16 mouse cellular contexts compared by ENCODE assay signal in the genomic region with DNA sequence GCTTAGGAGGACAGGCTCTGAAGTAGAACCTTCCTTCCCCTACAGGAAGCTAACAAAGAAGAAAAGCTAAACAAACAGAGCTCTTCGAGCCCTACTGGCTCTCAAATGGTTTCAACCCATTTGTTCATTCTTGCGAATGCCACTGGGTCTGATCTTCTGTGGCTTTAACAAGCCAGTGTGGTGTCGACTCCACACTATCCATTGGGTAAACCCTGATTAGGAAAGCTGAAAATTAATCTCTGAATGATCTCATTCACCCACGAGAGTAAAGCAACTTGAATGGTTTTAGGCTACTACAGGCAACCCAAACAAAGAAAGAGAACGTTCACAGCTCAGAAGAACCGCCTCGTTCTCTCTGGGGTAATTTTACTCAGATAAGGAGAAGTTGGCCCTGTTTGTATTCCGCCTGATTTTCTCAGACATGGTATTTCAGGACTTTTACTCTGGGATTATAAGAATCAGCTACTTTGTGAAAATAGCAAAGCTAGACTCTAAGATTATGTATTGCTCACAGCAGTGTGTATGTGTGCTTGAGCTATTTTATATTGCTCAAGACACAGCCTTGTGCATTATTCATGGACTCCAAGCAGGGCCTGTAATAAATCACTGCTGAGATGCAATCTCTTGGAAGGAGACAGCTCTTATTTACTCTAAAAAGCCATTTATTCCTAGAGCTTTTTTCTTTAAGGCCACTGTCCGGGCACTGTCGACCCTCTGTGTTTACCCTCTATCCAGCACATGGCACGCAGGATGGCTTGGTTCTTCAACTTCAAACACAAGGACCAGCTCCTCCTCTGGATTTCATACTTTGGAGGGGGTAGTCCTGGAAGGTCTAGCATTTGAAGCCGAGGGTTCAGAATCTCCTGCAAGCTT. TPM values are rescaled to one million over a fixed set of nuclear protein-coding genes. Genes with fewer than 3 reads are reported as not detected.
DNase-seq lines count a peak whose midpoint lies in the region; ATAC-seq and TF ChIP-seq lines count a peak whose summit lies in the region.
"Had no signal": no experiment of that assay in that cellular context is flagged by ENCODE, and none has a peak within 500 bp of the region (broad histone marks: within the 10 kb centered on the region; RNA-seq: fewer than 3 reads in every experiment).

No protein-coding gene starts in this region.

- ATAC-seq in hindbrain, embryonic 11.5 days (ENCODE audit: low FRiP score) = peak; percentile 84
- no peak; the same call in 1 of the 2 replicates for ATAC-seq in midbrain, embryonic 14.5 days (ENCODE audit: low FRiP score, low TSS enrichment)
- ATAC-seq: intestine, embryonic 15.5 days had no signal

- H3K4me1 ChIP-seq in hindbrain, embryonic 11.5 days (replicated peaks; ENCODE audit: control insufficient read depth, insufficient read depth, low read length) = peaks cover 10% of the 10 kb centered on the region; the same call in 1 of the 2 replicates
- H3K4me1 ChIP-seq in midbrain, embryonic 14.5 days (ENCODE audit: control insufficient read depth, insufficient read depth, low read length) = peaks cover 24% of the 10 kb centered on the region
- H3K4me1 ChIP-seq: heart, embryonic 15.5 days; intestine, embryonic 15.5 days; liver, embryonic 13.5 days had no signal

- TF ChIP-seq POLR2A in brain, embryonic 14.5 days (IDR thresholded peaks at IDR 0.05; ENCODE audit: borderline replicate concordance, extremely low read depth, insufficient read depth, insufficient read length, poor library complexity, severe bottlenecking) = no peak

- no peak for TF ChIP-seq CTCF in brain, embryonic 14.5 days (IDR thresholded peaks at IDR 0.05; ENCODE audit: borderline replicate concordance, extremely low read depth, insufficient read depth, insufficient read length)

- DNase-seq in cerebellum, adult 11-12 months = peak; percentile 7
- DNase-seq in cerebellum, postnatal 36 days = no peak
- DNase-seq in brain, embryonic 14.5 days (ENCODE audit: low read depth) = peak; percentile 68
- DNase-seq in hindbrain, embryonic 11.5 days (ENCODE audit: low spot score) = peak; percentile 44
- peak; percentile 58 for DNase-seq in midbrain, embryonic 14.5 days
- no peak for DNase-seq in ovary, postnatal 14 days (ENCODE audit: low spot score)
- no peak for DNase-seq in thymus, postnatal 0 days (ENCODE audit: low spot score)
- no peak for DNase-seq in c-Kit-positive CD71-positive TER-119-positive erythroid progenitor cells, embryonic 14.5 days (ENCODE audit: low spot score)
- DNase-seq: adrenal gland, postnatal 25 days; cerebellum, adult 2 months; kidney, postnatal 4 days; liver, embryonic 13.5 days; thymus, adult 2 months had no signal

- H3K9ac ChIP-seq in hindbrain, embryonic 11.5 days (ENCODE audit: low read depth, low read length) = no peak overlapping the region
- no peak overlapping the region for H3K9ac ChIP-seq in midbrain, embryonic 14.5 days (replicated peaks; ENCODE audit: low read length)
- H3K9ac ChIP-seq: embryonic facial prominence, embryonic 13.5 days; heart, embryonic 15.5 days; intestine, embryonic 15.5 days; liver, embryonic 13.5 days had no signal

- 40% methylated on average over 12 of the region's 12 CpGs for WGBS in hindbrain, embryonic 11.5 days
- WGBS in midbrain, embryonic 14.5 days = 36% methylated on average over 12 of the region's 12 CpGs

- H3K9me3 ChIP-seq in hindbrain, embryonic 11.5 days (ENCODE audit: control insufficient read depth, low read length) = no peaks in the 10 kb centered on the region
- no peaks in the 10 kb centered on the region for H3K9me3 ChIP-seq in midbrain, embryonic 14.5 days (ENCODE audit: control insufficient read depth, low read length)
- H3K9me3 ChIP-seq: embryonic facial prominence, embryonic 13.5 days; heart, embryonic 15.5 days; intestine, embryonic 15.5 days; liver, embryonic 13.5 days had no signal

- H3K36me3 ChIP-seq in hindbrain, embryonic 11.5 days (ENCODE audit: control insufficient read depth, insufficient read depth, low read length) = no peaks in the 10 kb centered on the region
- H3K36me3 ChIP-seq in midbrain, embryonic 14.5 days (ENCODE audit: control insufficient read depth, insufficient read depth, low read length) = no peaks in the 10 kb centered on the region
- H3K36me3 ChIP-seq: embryonic facial prominence, embryonic 13.5 days; heart, embryonic 15.5 days; intestine, embryonic 15.5 days; liver, embryonic 13.5 days had no signal

- H3K4me2 ChIP-seq in hindbrain, embryonic 11.5 days (replicated peaks; ENCODE audit: low read depth, low read length) = no peak overlapping the region
- no peak overlapping the region for H3K4me2 ChIP-seq in midbrain, embryonic 14.5 days (ENCODE audit: low read length)
- H3K4me2 ChIP-seq: embryonic facial prominence, embryonic 13.5 days; heart, embryonic 15.5 days; intestine, embryonic 15.5 days; liver, embryonic 13.5 days had no signal

- no peaks in the 10 kb centered on the region for H3K27me3 ChIP-seq in hindbrain, embryonic 11.5 days (ENCODE audit: control insufficient read depth, insufficient read depth, low read length)
- no peaks in the 10 kb centered on the region for H3K27me3 ChIP-seq in midbrain, embryonic 14.5 days (ENCODE audit: control insufficient read depth, insufficient read depth, low read length)
- H3K27me3 ChIP-seq: embryonic facial prominence, embryonic 13.5 days; heart, embryonic 15.5 days; intestine, embryonic 15.5 days; liver, embryonic 13.5 days had no signal

- peak overlapping the region; percentile 84 for H3K27ac ChIP-seq in hindbrain, embryonic 11.5 days (ENCODE audit: low read depth, low read length)
- H3K27ac ChIP-seq in midbrain, embryonic 14.5 days (replicated peaks; ENCODE audit: low read depth, low read length) = peak overlapping the region; percentile 74
- H3K27ac ChIP-seq: embryonic facial prominence, embryonic 13.5 days; heart, embryonic 15.5 days; intestine, embryonic 15.5 days; liver, embryonic 13.5 days had no signal

- H3K4me3 ChIP-seq in hindbrain, embryonic 11.5 days (ENCODE audit: low read depth, low read length) = no peak overlapping the region
- no peak overlapping the region for H3K4me3 ChIP-seq in midbrain, embryonic 14.5 days (replicated peaks; ENCODE audit: low read depth, low read length)
- H3K4me3 ChIP-seq: embryonic facial prominence, embryonic 13.5 days; heart, embryonic 15.5 days; intestine, embryonic 15.5 days; liver, embryonic 13.5 days had no signal

RNA-seq across cellular contexts. Expression of a gene that starts 43.4 kb away (rescaled TPM):
- polyA plus RNA-seq in brain, embryonic 14.5 days (2012; rRNA removed) = 1,399 and 1,649 TPM in 2 replicates
- 488 and 505 TPM in 2 replicates for polyA plus RNA-seq in hindbrain, embryonic 11.5 days (2014; fragmentation: Nextera tagmentation; extraction: Ambion mirVana)
- 2,477 and 2,923 TPM in 2 replicates for polyA plus RNA-seq in midbrain, embryonic 14.5 days (2014; fragmentation: Nextera tagmentation; extraction: Ambion mirVana)
- polyA plus RNA-seq in thymus, postnatal 0 days (2015; fragmentation: Nextera tagmentation; extraction: Ambion mirVana) = 0.75 and 1.3 TPM in 2 replicates

Comparison
In these comparisons a context has a peak if more than half of its experiments do, and no peak if none do; other contexts are left out.
1. DNase-seq: peak in cerebellum, adult 11-12 months (single experiment), brain, embryonic 14.5 days (single experiment), hindbrain, embryonic 11.5 days (single experiment) and midbrain, embryonic 14.5 days (single experiment); none in cerebellum, postnatal 36 days (0 of 2), ovary, postnatal 14 days (single experiment), thymus, postnatal 0 days (single experiment) and c-Kit-positive CD71-positive TER-119-positive erythroid progenitor cells, embryonic 14.5 days (single experiment).
2. RNA of a gene that starts 43.4 kb away (polyA plus RNA-seq): 2,477 to 2,923 TPM in midbrain, embryonic 14.5 days, 1,399 to 1,649 TPM in brain, embryonic 14.5 days and 488 to 505 TPM in hindbrain, embryonic 11.5 days; 0.75 to 1.3 TPM in thymus, postnatal 0 days; every median in the first group is over 100 times any median in the second.